Mouse (Mus musculus): ENCODE measurements around the gene Map1s. TPM values are rescaled to one million over a fixed set of nuclear protein-coding genes. Genes with fewer than 3 reads are reported as not detected.

The Map1s gene
- polyA plus RNA-seq, 1 experiment from 2014 or later, result 15.2 TPM

DNA sequence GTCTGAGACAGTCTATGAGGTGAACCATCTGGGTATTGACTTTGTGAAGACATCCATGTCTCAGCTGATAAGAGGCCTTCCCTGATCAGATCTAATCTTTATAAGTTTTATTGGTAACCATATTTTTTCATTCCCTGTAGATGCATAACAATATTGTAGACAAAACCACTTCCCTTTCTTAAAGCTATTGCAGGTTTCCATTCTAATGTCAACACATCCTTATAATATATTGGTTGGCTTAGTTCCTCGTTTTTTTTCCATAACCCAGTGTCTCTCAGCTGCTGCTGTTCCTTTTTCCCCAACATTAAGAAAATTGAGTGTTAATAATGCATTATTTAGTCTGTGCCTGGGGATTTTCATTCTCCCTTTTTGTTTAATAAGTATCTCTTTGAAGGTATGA lies 37.5 kb downstream of the Map1s start:
- ATAC-seq (ENCODE audit: low FRiP score, low TSS enrichment), result no peak
- Histone ChIP-seq H3K36me3 (ENCODE audit: control insufficient read depth, insufficient read depth, low read length) (no peaks in the 10 kb centered on the region), H3K27me3 (ENCODE audit: control insufficient read depth, insufficient read depth, low read length) (no peaks in the 10 kb centered on the region), H3K9me3 (ENCODE audit: control insufficient read depth, low read length) (no peaks in the 10 kb centered on the region), H3K9ac (ENCODE audit: low read length) (no peak overlapping the region), H3K4me3 (ENCODE audit: low read depth, low read length) (no peak overlapping the region), H3K27ac (replicated peaks) (no peak overlapping the region), H3K4me1 (replicated peaks; ENCODE audit: control insufficient read depth, insufficient read depth) (no peaks in the 10 kb centered on the region), H3K4me2 (replicated peaks; ENCODE audit: low read depth) (no peak overlapping the region)
- WGBS, result 32% methylated on average over 1 of the region's 1 CpGs
- DNase-seq (ENCODE audit: low spot score), result no peak
- TF ChIP-seq EP300 (optimal IDR thresholded peaks at IDR 0.05), result no peak
- TF ChIP-seq CTCF (IDR thresholded peaks at IDR 0.05; ENCODE audit: low read depth), result no peak

DNA sequence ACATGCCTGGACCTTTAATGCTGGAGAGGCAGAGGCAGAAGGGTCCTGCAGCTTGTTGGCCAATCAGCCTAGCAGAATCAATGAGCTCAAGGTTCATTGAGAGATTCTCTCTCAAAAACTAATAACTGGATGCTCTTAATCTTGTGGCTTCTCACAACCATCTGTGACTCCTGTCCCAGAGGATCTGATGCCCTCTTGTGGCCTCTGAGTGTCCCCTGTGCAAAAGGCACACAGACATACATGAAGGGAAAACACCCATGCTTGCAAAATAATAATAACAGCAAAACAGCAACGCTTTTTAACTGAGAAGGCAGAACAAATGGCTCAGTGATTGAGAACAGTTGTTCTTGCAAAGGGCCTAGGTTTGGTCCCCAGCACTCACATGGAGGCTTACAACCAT lies 44.1 kb downstream of the Map1s start:
- no peak for ATAC-seq (ENCODE audit: low FRiP score, low TSS enrichment)
- Histone ChIP-seq H3K4me1 (replicated peaks; ENCODE audit: control insufficient read depth, insufficient read depth) (no peaks in the 10 kb centered on the region), H3K4me2 (replicated peaks; ENCODE audit: low read depth) (no peak overlapping the region), H3K36me3 (ENCODE audit: control insufficient read depth, insufficient read depth, low read length) (no peaks in the 10 kb centered on the region), H3K9ac (ENCODE audit: low read length) (no peak overlapping the region), H3K27ac (replicated peaks) (no peak overlapping the region), H3K27me3 (ENCODE audit: control insufficient read depth, insufficient read depth, low read length) (no peaks in the 10 kb centered on the region), H3K9me3 (ENCODE audit: control insufficient read depth, low read length) (no peaks in the 10 kb centered on the region), H3K4me3 (ENCODE audit: low read depth, low read length) (no peak overlapping the region)
- DNase-seq (ENCODE audit: low spot score), result no peak
- WGBS, result 62% methylated on average over 1 of the region's 1 CpGs
- TF ChIP-seq EP300 (optimal IDR thresholded peaks at IDR 0.05) (no peak), CTCF (IDR thresholded peaks at IDR 0.05; ENCODE audit: low read depth) (peak; percentile 44)

DNA sequence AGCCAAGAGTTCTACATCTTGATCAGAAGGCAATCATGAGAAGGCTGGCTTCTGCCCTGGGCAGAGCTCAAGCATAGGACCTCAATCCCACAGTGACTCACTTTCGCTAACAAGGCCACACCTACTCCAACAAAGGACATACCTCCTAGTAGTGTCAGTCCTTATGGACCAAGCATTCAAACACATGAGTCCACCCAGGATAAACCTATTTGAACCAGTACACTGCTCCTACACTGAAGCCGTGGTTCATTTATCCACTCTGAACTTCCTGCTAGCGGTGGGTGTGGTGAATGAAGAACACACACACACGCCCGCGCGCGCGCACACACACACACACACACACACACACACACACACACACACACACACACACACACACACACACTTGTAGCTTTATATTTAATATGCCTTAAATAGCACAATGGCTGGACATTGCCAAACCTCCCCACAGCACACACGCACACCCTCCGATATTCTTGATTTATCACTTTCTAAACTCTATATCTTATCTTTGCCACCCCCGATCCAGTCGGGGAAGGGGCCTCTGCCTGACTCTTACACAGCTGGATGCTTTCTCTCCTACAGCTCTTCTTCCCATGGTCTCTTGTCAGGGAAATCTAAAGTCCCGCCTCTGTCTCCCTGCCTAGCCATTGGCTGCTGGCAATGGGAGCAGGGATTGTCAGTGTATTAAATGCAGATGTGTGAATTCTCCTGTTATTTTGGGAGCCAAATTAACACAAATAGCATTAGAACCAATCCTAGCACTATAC lies 55.2 kb downstream of the Map1s start:
- H3K9me3 ChIP-seq (ENCODE audit: control insufficient read depth, low read length), result no peaks in the 10 kb centered on the region
- WGBS, result 55% methylated on average over 13 of the region's 14 CpGs
- TF ChIP-seq CTCF (IDR thresholded peaks at IDR 0.05; ENCODE audit: low read depth) (no peak), EP300 (optimal IDR thresholded peaks at IDR 0.05) (no peak)
- no peak overlapping the region for H3K9ac ChIP-seq (ENCODE audit: low read length)
- ATAC-seq (ENCODE audit: low FRiP score, low TSS enrichment), result peak; percentile 97
- no peaks in the 10 kb centered on the region for H3K36me3 ChIP-seq (ENCODE audit: control insufficient read depth, insufficient read depth, low read length)
- H3K27ac ChIP-seq (replicated peaks), result no peak overlapping the region
- H3K4me3 ChIP-seq (ENCODE audit: low read depth, low read length), result no peak overlapping the region
- peak; percentile 49 for DNase-seq (ENCODE audit: low spot score)
- no peaks in the 10 kb centered on the region for H3K4me1 ChIP-seq (replicated peaks; ENCODE audit: control insufficient read depth, insufficient read depth)
- no peaks in the 10 kb centered on the region for H3K27me3 ChIP-seq (ENCODE audit: control insufficient read depth, insufficient read depth, low read length)
- H3K4me2 ChIP-seq (replicated peaks; ENCODE audit: low read depth), result no peak overlapping the region

DNA sequence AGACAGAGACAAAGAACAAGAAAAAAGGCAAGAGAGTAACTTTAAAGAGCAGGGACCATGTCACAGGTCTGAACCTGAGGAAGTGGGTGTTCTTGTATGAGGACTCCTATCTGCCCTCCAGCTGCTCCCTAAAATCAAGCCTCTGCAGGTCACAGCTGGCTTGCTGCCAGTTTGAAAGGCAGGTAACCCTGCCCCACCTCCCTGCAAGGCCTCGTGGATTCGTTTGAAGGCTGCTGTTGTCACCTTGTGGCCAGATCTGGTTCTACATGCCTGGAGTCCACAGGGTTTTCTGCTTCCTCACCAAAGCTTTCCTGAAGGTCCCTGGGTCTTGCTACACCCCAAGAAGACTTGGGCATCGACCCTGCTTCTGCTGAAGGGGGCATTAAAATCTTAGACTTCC lies 58.4 kb downstream of the Map1s start:
- WGBS, result 4% methylated on average over 3 of the region's 3 CpGs
- H3K9me3 ChIP-seq (ENCODE audit: control insufficient read depth, low read length), result no peaks in the 10 kb centered on the region
- H3K4me1 ChIP-seq (replicated peaks; ENCODE audit: control insufficient read depth, insufficient read depth), result no peaks in the 10 kb centered on the region
- ATAC-seq (ENCODE audit: low FRiP score, low TSS enrichment), result peak; percentile 72
- H3K27ac ChIP-seq (replicated peaks), result no peak overlapping the region
- H3K36me3 ChIP-seq (ENCODE audit: control insufficient read depth, insufficient read depth, low read length), result no peaks in the 10 kb centered on the region
- DNase-seq (ENCODE audit: low spot score), result peak; percentile 85
- H3K27me3 ChIP-seq (ENCODE audit: control insufficient read depth, insufficient read depth, low read length), result no peaks in the 10 kb centered on the region
- H3K4me2 ChIP-seq (replicated peaks; ENCODE audit: low read depth), result no peak overlapping the region
- H3K4me3 ChIP-seq (ENCODE audit: low read depth, low read length), result no peak overlapping the region
- TF ChIP-seq CTCF (IDR thresholded peaks at IDR 0.05; ENCODE audit: low read depth), result peak; percentile 89
- no peak for TF ChIP-seq EP300 (optimal IDR thresholded peaks at IDR 0.05)
- H3K9ac ChIP-seq (ENCODE audit: low read length), result no peak overlapping the region

DNA sequence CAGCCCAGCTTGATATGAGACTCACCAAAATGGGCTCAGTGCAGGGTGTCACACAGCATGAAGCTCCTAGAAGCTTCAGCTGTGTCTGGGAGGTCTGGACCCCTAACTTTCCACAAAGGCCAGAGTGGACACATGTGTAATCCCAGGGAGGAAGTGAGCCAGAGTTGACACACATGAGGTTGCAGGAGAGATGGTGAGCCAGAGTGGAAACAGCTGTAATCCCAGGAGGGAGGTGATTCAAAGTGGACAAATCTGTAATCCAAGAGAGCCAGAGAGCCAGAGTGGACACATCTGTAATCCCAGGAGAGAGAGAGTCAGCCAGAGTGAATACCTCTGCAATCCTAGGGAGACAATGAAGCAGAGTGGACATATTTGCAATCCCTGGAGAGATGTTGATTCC lies 59.1 kb downstream of the Map1s start:
- H3K9ac ChIP-seq (ENCODE audit: low read length), result no peak overlapping the region; the same call in 1 of the 2 replicates
- DNase-seq (ENCODE audit: low spot score), result no peak
- H3K9me3 ChIP-seq (ENCODE audit: control insufficient read depth, low read length), result no peaks in the 10 kb centered on the region
- no peaks in the 10 kb centered on the region for H3K27me3 ChIP-seq (ENCODE audit: control insufficient read depth, insufficient read depth, low read length)
- no peak for TF ChIP-seq EP300 (optimal IDR thresholded peaks at IDR 0.05)
- TF ChIP-seq CTCF (IDR thresholded peaks at IDR 0.05; ENCODE audit: low read depth), result no peak
- ATAC-seq (ENCODE audit: low FRiP score, low TSS enrichment), result no peak
- H3K36me3 ChIP-seq (ENCODE audit: control insufficient read depth, insufficient read depth, low read length), result no peaks in the 10 kb centered on the region
- H3K27ac ChIP-seq (replicated peaks), result no peak overlapping the region
- H3K4me2 ChIP-seq (replicated peaks; ENCODE audit: low read depth), result no peak overlapping the region
- H3K4me1 ChIP-seq (replicated peaks; ENCODE audit: control insufficient read depth, insufficient read depth), result no peaks in the 10 kb centered on the region
- no peak overlapping the region for H3K4me3 ChIP-seq (ENCODE audit: low read depth, low read length)

MicroRNA genes within 50 kb of the gene (microRNA counts, 519-probe panel; counts per million panel counts)
- not detected for microRNA mmu-miR-1969

Small RNAs within 50 kb of the gene (microRNA-seq; reads per million reads assigned to microRNA genes)
- gene Mir1969, result not detected
- gene Mir7067, result not detected

Other genes starting within 250 kb of the Map1s start
- gene Pgpep1, start 245.5 kb upstream of the Map1s start, polyA plus RNA-seq (2015; fragmentation: Nextera tagmentation; extraction: Ambion mirVana), result 23.3 and 25.2 TPM in 2 replicates
- 141 and 147 TPM in 2 replicates for gene Lsm4, start 232.7 kb upstream of the Map1s start, polyA plus RNA-seq (2015; fragmentation: Nextera tagmentation; extraction: Ambion mirVana)
- gene Jund, start 207.0 kb upstream of the Map1s start, polyA plus RNA-seq (2015; fragmentation: Nextera tagmentation; extraction: Ambion mirVana), result 78.3 and 108 TPM in 2 replicates
- 0.05 TPM in 1 of 2 replicates, not detected in the other for gene Iqcn, start 202.5 kb upstream of the Map1s start, polyA plus RNA-seq (2015; fragmentation: Nextera tagmentation; extraction: Ambion mirVana)
- 29.7 and 32.2 TPM in 2 replicates for gene Gm3336, start 187.4 kb upstream of the Map1s start, polyA plus RNA-seq (2015; fragmentation: Nextera tagmentation; extraction: Ambion mirVana)
- gene Pde4c, start 182.2 kb upstream of the Map1s start, polyA plus RNA-seq (2015; fragmentation: Nextera tagmentation; extraction: Ambion mirVana), result 0.27 and 0.35 TPM in 2 replicates
- 18.9 and 19.0 TPM in 2 replicates for gene Rab3a, start 151.3 kb upstream of the Map1s start, polyA plus RNA-seq (2015; fragmentation: Nextera tagmentation; extraction: Ambion mirVana)
- 77.3 and 80.1 TPM in 2 replicates for gene Mpv17l2, start 145.0 kb upstream of the Map1s start, polyA plus RNA-seq (2015; fragmentation: Nextera tagmentation; extraction: Ambion mirVana)
- gene Pik3r2, start 129.2 kb upstream of the Map1s start, polyA plus RNA-seq (2015; fragmentation: Nextera tagmentation; extraction: Ambion mirVana), result 36.8 and 39.0 TPM in 2 replicates
- 5.6 and 5.7 TPM in 2 replicates for gene Mast3, start 100.9 kb upstream of the Map1s start, polyA plus RNA-seq (2015; fragmentation: Nextera tagmentation; extraction: Ambion mirVana)
- gene Il12rb1, start 97.5 kb upstream of the Map1s start, polyA plus RNA-seq (2015; fragmentation: Nextera tagmentation; extraction: Ambion mirVana), result 0.19 and 0.29 TPM in 2 replicates
- 6.6 and 6.8 TPM in 2 replicates for gene Arrdc2, start 66.2 kb upstream of the Map1s start, polyA plus RNA-seq (2015; fragmentation: Nextera tagmentation; extraction: Ambion mirVana)
- gene Kcnn1, start 42.7 kb upstream of the Map1s start, polyA plus RNA-seq (2015; fragmentation: Nextera tagmentation; extraction: Ambion mirVana), result 0.64 and 0.72 TPM in 2 replicates
- 73.2 and 74.1 TPM in 2 replicates for gene Ccdc124, start 32.0 kb upstream of the Map1s start, polyA plus RNA-seq (2015; fragmentation: Nextera tagmentation; extraction: Ambion mirVana)
- 42.8 and 58.5 TPM in 2 replicates for gene Slc5a5, start 13.2 kb upstream of the Map1s start, polyA plus RNA-seq (2015; fragmentation: Nextera tagmentation; extraction: Ambion mirVana)
- gene Rpl18a, start 8.5 kb upstream of the Map1s start, polyA plus RNA-seq (2015; fragmentation: Nextera tagmentation; extraction: Ambion mirVana), result 4,207 and 4,214 TPM in 2 replicates

Measured in stomach, postnatal 0 days (tissue).